21 mouse cellular contexts compared by ENCODE assay signal in genomic region chr9:67539776-67540706, GRCm38 (mm10). TPM values are rescaled to one million over a fixed set of nuclear protein-coding genes. Genes with fewer than 3 reads are reported as not detected.
A peak's percentile ranks its signal among the peaks of the same experiment; 100 is the strongest.
DNase-seq lines count a peak whose midpoint lies in the region; ATAC-seq and TF ChIP-seq lines count a peak whose summit lies in the region.
"Had no signal": no experiment of that assay in that cellular context is flagged by ENCODE, and none has a peak within 500 bp of the region (broad histone marks: within the 10 kb centered on the region; RNA-seq: fewer than 3 reads in every experiment).

No protein-coding gene starts in this region.

- H3K4me3 ChIP-seq in forebrain, embryonic 10.5 days = no peak overlapping the region
- H3K4me3 ChIP-seq in forebrain, embryonic 16.5 days (replicated peaks; ENCODE audit: low read length) = no peak overlapping the region
- no peak overlapping the region for H3K4me3 ChIP-seq in hindbrain, embryonic 13.5 days
- H3K4me3 ChIP-seq in hindbrain, embryonic 16.5 days (ENCODE audit: low read length) = no peak overlapping the region
- no peak overlapping the region for H3K4me3 ChIP-seq in neural tube, embryonic 15.5 days (replicated peaks)
- no peak overlapping the region for H3K4me3 ChIP-seq in layer of hippocampus, adult 2 months
- H3K4me3 ChIP-seq: embryonic facial prominence, embryonic 13.5 days; liver, embryonic 13.5 days; lung, embryonic 15.5 days; megakaryocyte, embryonic 14.5 days had no signal

- H3K27ac ChIP-seq in forebrain, embryonic 10.5 days = 0 out of 2 replicates have a peak overlapping the region, but pooled peaks have one; percentile 6
- H3K27ac ChIP-seq in forebrain, embryonic 16.5 days (ENCODE audit: low read length) = no peak overlapping the region
- no peak overlapping the region for H3K27ac ChIP-seq in hindbrain, embryonic 13.5 days
- no peak overlapping the region for H3K27ac ChIP-seq in hindbrain, embryonic 16.5 days (ENCODE audit: low read depth, low read length)
- H3K27ac ChIP-seq in neural tube, embryonic 15.5 days (replicated peaks) = 0 out of 2 replicates have a peak overlapping the region, but pooled peaks have one; percentile 2
- no peak overlapping the region for H3K27ac ChIP-seq in layer of hippocampus, adult 2 months
- H3K27ac ChIP-seq: embryonic facial prominence, embryonic 13.5 days; liver, embryonic 13.5 days; lung, embryonic 15.5 days had no signal

- H3K27me3 ChIP-seq in forebrain, embryonic 10.5 days (ENCODE audit: poor library complexity, severe bottlenecking) = no peaks in the 10 kb centered on the region
- H3K27me3 ChIP-seq in forebrain, embryonic 16.5 days (replicated peaks; ENCODE audit: control insufficient read depth, insufficient read depth, low read length) = no peaks in the 10 kb centered on the region
- no peaks in the 10 kb centered on the region for H3K27me3 ChIP-seq in hindbrain, embryonic 13.5 days
- no peaks in the 10 kb centered on the region for H3K27me3 ChIP-seq in hindbrain, embryonic 16.5 days (replicated peaks; ENCODE audit: control insufficient read depth, insufficient read depth, low read length)
- no peaks in the 10 kb centered on the region for H3K27me3 ChIP-seq in neural tube, embryonic 15.5 days (replicated peaks)
- H3K27me3 ChIP-seq: CH12.LX; embryonic facial prominence, embryonic 13.5 days; liver, embryonic 13.5 days; lung, embryonic 15.5 days; Patski had no signal

- no peak for DNase-seq in forebrain, embryonic 10.5 days (ENCODE audit: extremely low spot score, low spot score)
- no peak for DNase-seq in neural tube, embryonic 10.5 days (ENCODE audit: extremely low spot score, low spot score)
- no peak for DNase-seq in layer of hippocampus, adult 2 months (ENCODE audit: low spot score in 2 of 2)
- no peak for DNase-seq in cerebellum, adult 11-12 months
- DNase-seq: adrenal gland, postnatal 36 days; cerebellum, adult 8-10 months; gastrocnemius, postnatal 25 days; kidney, adult 8-10 months; layer of hippocampus, postnatal 36 days; liver, embryonic 13.5 days; retina, postnatal 1 day; thymus, postnatal 4 days had no signal

- no peak for TF ChIP-seq CTCF in layer of hippocampus, adult 2 months (conservative IDR thresholded peaks at IDR 0.05)

- no peak for ATAC-seq in forebrain, embryonic 16.5 days
- ATAC-seq in hindbrain, embryonic 13.5 days (ENCODE audit: low FRiP score) = no peak
- no peak for ATAC-seq in hindbrain, embryonic 16.5 days
- peak; percentile 45; the same call in 1 of the 2 replicates for ATAC-seq in neural tube, embryonic 15.5 days (ENCODE audit: low FRiP score)
- ATAC-seq: Patski had no signal

- WGBS in forebrain, embryonic 10.5 days = 69% methylated on average over 17 of the region's 17 CpGs
- WGBS in forebrain, embryonic 16.5 days = 62% methylated on average over 17 of the region's 17 CpGs
- 61% methylated on average over 17 of the region's 17 CpGs for WGBS in hindbrain, embryonic 13.5 days
- 59% methylated on average over 17 of the region's 17 CpGs for WGBS in hindbrain, embryonic 16.5 days
- WGBS in neural tube, embryonic 15.5 days = 43% methylated on average over 17 of the region's 17 CpGs

- no peak overlapping the region for H3K9ac ChIP-seq in forebrain, embryonic 16.5 days (replicated peaks; ENCODE audit: low read depth, low read length)
- 0 out of 2 replicates have a peak overlapping the region, but pooled peaks have one; percentile 5 for H3K9ac ChIP-seq in hindbrain, embryonic 13.5 days
- no peak overlapping the region for H3K9ac ChIP-seq in hindbrain, embryonic 16.5 days (ENCODE audit: low read depth, low read length)
- no peak overlapping the region for H3K9ac ChIP-seq in neural tube, embryonic 15.5 days (replicated peaks)
- H3K9ac ChIP-seq: embryonic facial prominence, embryonic 13.5 days; liver, embryonic 13.5 days; lung, embryonic 15.5 days had no signal

- H3K9me3 ChIP-seq in forebrain, embryonic 10.5 days = no peaks in the 10 kb centered on the region
- no peaks in the 10 kb centered on the region for H3K9me3 ChIP-seq in forebrain, embryonic 16.5 days (ENCODE audit: control insufficient read depth, low read length)
- no peaks in the 10 kb centered on the region for H3K9me3 ChIP-seq in hindbrain, embryonic 13.5 days
- H3K9me3 ChIP-seq in hindbrain, embryonic 16.5 days (ENCODE audit: control insufficient read depth, low read length) = no peaks in the 10 kb centered on the region
- no peaks in the 10 kb centered on the region for H3K9me3 ChIP-seq in neural tube, embryonic 15.5 days (replicated peaks)
- H3K9me3 ChIP-seq: embryonic facial prominence, embryonic 13.5 days; liver, embryonic 13.5 days; lung, embryonic 15.5 days; megakaryocyte, embryonic 14.5 days had no signal

- H3K4me1 ChIP-seq in forebrain, embryonic 10.5 days = peaks cover 37% of the 10 kb centered on the region
- H3K4me1 ChIP-seq in forebrain, embryonic 16.5 days (replicated peaks; ENCODE audit: control insufficient read depth, insufficient read depth, low read length) = no peaks in the 10 kb centered on the region
- H3K4me1 ChIP-seq in hindbrain, embryonic 13.5 days (replicated peaks) = peaks cover 29% of the 10 kb centered on the region
- no peaks in the 10 kb centered on the region; the same call in none of the 2 replicates for H3K4me1 ChIP-seq in hindbrain, embryonic 16.5 days (ENCODE audit: control insufficient read depth, insufficient read depth, low read depth, low read length)
- H3K4me1 ChIP-seq in neural tube, embryonic 15.5 days = peaks cover 25% of the 10 kb centered on the region
- H3K4me1 ChIP-seq: liver, embryonic 13.5 days; lung, embryonic 15.5 days; megakaryocyte, embryonic 14.5 days had no signal

- H3K36me3 ChIP-seq in forebrain, embryonic 10.5 days (replicated peaks) = no peaks in the 10 kb centered on the region
- no peaks in the 10 kb centered on the region for H3K36me3 ChIP-seq in forebrain, embryonic 16.5 days (ENCODE audit: control insufficient read depth, insufficient read depth)
- no peaks in the 10 kb centered on the region for H3K36me3 ChIP-seq in hindbrain, embryonic 13.5 days
- H3K36me3 ChIP-seq in hindbrain, embryonic 16.5 days (ENCODE audit: control insufficient read depth, insufficient read depth, low read length) = no peaks in the 10 kb centered on the region
- H3K36me3 ChIP-seq in neural tube, embryonic 15.5 days = no peaks in the 10 kb centered on the region
- H3K36me3 ChIP-seq: embryonic facial prominence, embryonic 13.5 days; liver, embryonic 13.5 days; lung, embryonic 15.5 days had no signal

- no peak overlapping the region for H3K4me2 ChIP-seq in forebrain, embryonic 16.5 days (ENCODE audit: low read length)
- no peak overlapping the region for H3K4me2 ChIP-seq in hindbrain, embryonic 13.5 days
- H3K4me2 ChIP-seq in hindbrain, embryonic 16.5 days (ENCODE audit: low read length) = no peak overlapping the region
- no peak overlapping the region for H3K4me2 ChIP-seq in neural tube, embryonic 15.5 days
- H3K4me2 ChIP-seq: embryonic facial prominence, embryonic 13.5 days; liver, embryonic 13.5 days; lung, embryonic 15.5 days had no signal

RNA-seq across cellular contexts. Expression of gene Tln2, which starts 19.5 kb away (rescaled TPM):
- polyA plus RNA-seq in forebrain, embryonic 10.5 days (2016; fragmentation: Nextera tagmentation; extraction: Ambion mirVana) = 27.6 and 30.0 TPM in 2 replicates
- polyA plus RNA-seq in forebrain, embryonic 16.5 days (2015; fragmentation: Nextera tagmentation; extraction: Ambion mirVana) = 15.7 and 19.6 TPM in 2 replicates
- polyA plus RNA-seq in hindbrain, embryonic 13.5 days (2015; fragmentation: Nextera tagmentation; extraction: Ambion mirVana) = 29.5 and 33.8 TPM in 2 replicates
- 28.5 and 37.9 TPM in 2 replicates for polyA plus RNA-seq in hindbrain, embryonic 16.5 days (2015; fragmentation: Nextera tagmentation; extraction: Ambion mirVana)
- polyA plus RNA-seq in neural tube, embryonic 15.5 days (2015; fragmentation: Nextera tagmentation; extraction: Ambion mirVana) = 45.7 and 47.7 TPM in 2 replicates
- 100 to 1,000 TPM in 1 of 2 experiments, 10 to 100 TPM in 1; 95.2 to 101 TPM for total RNA-seq in layer of hippocampus, adult 2 months (2021)

Comparison
In these comparisons a context has a peak if more than half of its experiments do, and no peak if none do; other contexts are left out.
1. H3K27ac ChIP-seq: peak in forebrain, embryonic 10.5 days (single experiment) and neural tube, embryonic 15.5 days (single experiment); none in forebrain, embryonic 16.5 days (single experiment), hindbrain, embryonic 13.5 days (single experiment), hindbrain, embryonic 16.5 days (single experiment) and layer of hippocampus, adult 2 months (single experiment).